Mouse (Mus musculus): ENCODE data around the gene Car11. TPM values are rescaled to one million over a fixed set of nuclear protein-coding genes. Genes with fewer than 3 reads are reported as not detected.

The Car11 gene
- not detected for polyA plus RNA-seq (2014; fragmentation: Illumina TruSeq; extraction: RNeasy Lipid Tissue Mini Kit (QIAGEN cat#74804); ENCODE audit: low replicate concordance)

GRCm38 (mm10) chr7:45699523-45700141 is at the start of gene Car11:
TSS of gene Car11 (plus strand) at chr7:45699843.

GRCm38 (mm10) chr7:45666161-45666560 is 33.5 kb upstream of the Car11 start, which contains the start of gene Fut2:
TSS of gene Fut2 (minus strand) at chr7:45666394.

GRCm38 (mm10) chr7:45683396-45684050 is 16.1 kb upstream of the Car11 start, which contains the start of gene Ntn5:
TSS of gene Ntn5 (plus strand) at chr7:45684022.

GRCm38 (mm10) chr7:45693921-45694591 is 5.6 kb upstream of the Car11 start, which contains the start of gene Sec1:
TSS of gene Sec1 (minus strand) at chr7:45694402.

GRCm38 (mm10) chr7:45704730-45705442 is 5.2 kb downstream of the Car11 start, which contains the start of gene Dbp:
TSS of gene Dbp (plus strand) at chr7:45705088.

GRCm38 (mm10) chr7:45715090-45715708 is 15.6 kb downstream of the Car11 start, which contains the start of gene Rpl18:
TSS of gene Rpl18 (plus strand) at chr7:45715457.

GRCm38 (mm10) chr7:45717918-45718297 is 18.3 kb downstream of the Car11 start, which contains the start of gene Sphk2:
TSS of gene Sphk2 (minus strand) at chr7:45718002.

GRCm38 (mm10) chr7:45720413-45721233 is 21.0 kb downstream of the Car11 start, which contains the start of gene Fam83e:
TSS of gene Fam83e (plus strand) at chr7:45721212.

GRCm38 (mm10) chr7:45725713-45726112 is 26.1 kb downstream of the Car11 start, which contains the start of gene Spaca4:
TSS of gene Spaca4 (minus strand) at chr7:45725813.

Other genes with a start within 250 kb of the Car11 start
- gene Ftl1, start 240.0 kb upstream of the Car11 start, polyA plus RNA-seq (2014; fragmentation: Illumina TruSeq; extraction: RNeasy Lipid Tissue Mini Kit (QIAGEN cat#74804); ENCODE audit: low replicate concordance), result 6.2 TPM
- gene Bax, start 232.9 kb upstream of the Car11 start, polyA plus RNA-seq (2014; fragmentation: Illumina TruSeq; extraction: RNeasy Lipid Tissue Mini Kit (QIAGEN cat#74804); ENCODE audit: low replicate concordance), result 1.2 TPM
- gene Tulp2, start 218.0 kb upstream of the Car11 start, polyA plus RNA-seq (2014; fragmentation: Illumina TruSeq; extraction: RNeasy Lipid Tissue Mini Kit (QIAGEN cat#74804); ENCODE audit: low replicate concordance), result not detected
- not detected for gene Gm45808, start 213.0 kb upstream of the Car11 start, polyA plus RNA-seq (2014; fragmentation: Illumina TruSeq; extraction: RNeasy Lipid Tissue Mini Kit (QIAGEN cat#74804); ENCODE audit: low replicate concordance)
- gene Dhdh, start 211.0 kb upstream of the Car11 start, polyA plus RNA-seq (2014; fragmentation: Illumina TruSeq; extraction: RNeasy Lipid Tissue Mini Kit (QIAGEN cat#74804); ENCODE audit: low replicate concordance), result 1.6 TPM
- gene Nucb1, start 189.4 kb upstream of the Car11 start, polyA plus RNA-seq (2014; fragmentation: Illumina TruSeq; extraction: RNeasy Lipid Tissue Mini Kit (QIAGEN cat#74804); ENCODE audit: low replicate concordance), result 48.1 TPM
- gene Ppp1r15a, start 173.6 kb upstream of the Car11 start, polyA plus RNA-seq (2014; fragmentation: Illumina TruSeq; extraction: RNeasy Lipid Tissue Mini Kit (QIAGEN cat#74804); ENCODE audit: low replicate concordance), result 0.59 TPM
- not detected for gene Plekha4, start 173.5 kb upstream of the Car11 start, polyA plus RNA-seq (2014; fragmentation: Illumina TruSeq; extraction: RNeasy Lipid Tissue Mini Kit (QIAGEN cat#74804); ENCODE audit: low replicate concordance)
- gene Hsd17b14, start 144.9 kb upstream of the Car11 start, polyA plus RNA-seq (2014; fragmentation: Illumina TruSeq; extraction: RNeasy Lipid Tissue Mini Kit (QIAGEN cat#74804); ENCODE audit: low replicate concordance), result not detected
- 0.93 TPM for gene Bcat2, start 129.7 kb upstream of the Car11 start, polyA plus RNA-seq (2014; fragmentation: Illumina TruSeq; extraction: RNeasy Lipid Tissue Mini Kit (QIAGEN cat#74804); ENCODE audit: low replicate concordance)
- gene Fgf21, start 84.4 kb upstream of the Car11 start, polyA plus RNA-seq (2014; fragmentation: Illumina TruSeq; extraction: RNeasy Lipid Tissue Mini Kit (QIAGEN cat#74804); ENCODE audit: low replicate concordance), result not detected
- gene Fut1, start 82.6 kb upstream of the Car11 start, polyA plus RNA-seq (2014; fragmentation: Illumina TruSeq; extraction: RNeasy Lipid Tissue Mini Kit (QIAGEN cat#74804); ENCODE audit: low replicate concordance), result not detected
- not detected for gene Izumo1, start 78.0 kb upstream of the Car11 start, polyA plus RNA-seq (2014; fragmentation: Illumina TruSeq; extraction: RNeasy Lipid Tissue Mini Kit (QIAGEN cat#74804); ENCODE audit: low replicate concordance)
- not detected for gene Rasip1, start 72.4 kb upstream of the Car11 start, polyA plus RNA-seq (2014; fragmentation: Illumina TruSeq; extraction: RNeasy Lipid Tissue Mini Kit (QIAGEN cat#74804); ENCODE audit: low replicate concordance)
- not detected for gene Mamstr, start 59.9 kb upstream of the Car11 start, polyA plus RNA-seq (2014; fragmentation: Illumina TruSeq; extraction: RNeasy Lipid Tissue Mini Kit (QIAGEN cat#74804); ENCODE audit: low replicate concordance)
- 0.22 TPM for gene Fut2, start 33.4 kb upstream of the Car11 start, polyA plus RNA-seq (2014; fragmentation: Illumina TruSeq; extraction: RNeasy Lipid Tissue Mini Kit (QIAGEN cat#74804); ENCODE audit: low replicate concordance)
- gene Ntn5, start 15.8 kb upstream of the Car11 start, polyA plus RNA-seq (2014; fragmentation: Illumina TruSeq; extraction: RNeasy Lipid Tissue Mini Kit (QIAGEN cat#74804); ENCODE audit: low replicate concordance), result not detected
- not detected for gene Sec1, start 5.4 kb upstream of the Car11 start, polyA plus RNA-seq (2014; fragmentation: Illumina TruSeq; extraction: RNeasy Lipid Tissue Mini Kit (QIAGEN cat#74804); ENCODE audit: low replicate concordance)
- 3.8 TPM for gene Dbp, start 5.2 kb downstream of the Car11 start, polyA plus RNA-seq (2014; fragmentation: Illumina TruSeq; extraction: RNeasy Lipid Tissue Mini Kit (QIAGEN cat#74804); ENCODE audit: low replicate concordance)
- 1.6 TPM for gene Rpl18, start 15.6 kb downstream of the Car11 start, polyA plus RNA-seq (2014; fragmentation: Illumina TruSeq; extraction: RNeasy Lipid Tissue Mini Kit (QIAGEN cat#74804); ENCODE audit: low replicate concordance)
- 1.3 TPM for gene Sphk2, start 18.2 kb downstream of the Car11 start, polyA plus RNA-seq (2014; fragmentation: Illumina TruSeq; extraction: RNeasy Lipid Tissue Mini Kit (QIAGEN cat#74804); ENCODE audit: low replicate concordance)
- gene Fam83e, start 21.4 kb downstream of the Car11 start, polyA plus RNA-seq (2014; fragmentation: Illumina TruSeq; extraction: RNeasy Lipid Tissue Mini Kit (QIAGEN cat#74804); ENCODE audit: low replicate concordance), result 3.8 TPM
- gene Spaca4, start 26.0 kb downstream of the Car11 start, polyA plus RNA-seq (2014; fragmentation: Illumina TruSeq; extraction: RNeasy Lipid Tissue Mini Kit (QIAGEN cat#74804); ENCODE audit: low replicate concordance), result not detected
- gene Lmtk3, start 83.9 kb downstream of the Car11 start, polyA plus RNA-seq (2014; fragmentation: Illumina TruSeq; extraction: RNeasy Lipid Tissue Mini Kit (QIAGEN cat#74804); ENCODE audit: low replicate concordance), result not detected
- 5.5 TPM for gene Sult2b1, start 84.8 kb downstream of the Car11 start, polyA plus RNA-seq (2014; fragmentation: Illumina TruSeq; extraction: RNeasy Lipid Tissue Mini Kit (QIAGEN cat#74804); ENCODE audit: low replicate concordance)
- gene Cyth2, start 114.7 kb downstream of the Car11 start, polyA plus RNA-seq (2014; fragmentation: Illumina TruSeq; extraction: RNeasy Lipid Tissue Mini Kit (QIAGEN cat#74804); ENCODE audit: low replicate concordance), result 10.0 TPM
- not detected for gene Kcnj14, start 124.9 kb downstream of the Car11 start, polyA plus RNA-seq (2014; fragmentation: Illumina TruSeq; extraction: RNeasy Lipid Tissue Mini Kit (QIAGEN cat#74804); ENCODE audit: low replicate concordance)
- gene Grwd1, start 131.1 kb downstream of the Car11 start, polyA plus RNA-seq (2014; fragmentation: Illumina TruSeq; extraction: RNeasy Lipid Tissue Mini Kit (QIAGEN cat#74804); ENCODE audit: low replicate concordance), result not detected
- 87.2 TPM for gene Kdelr1, start 172.9 kb downstream of the Car11 start, polyA plus RNA-seq (2014; fragmentation: Illumina TruSeq; extraction: RNeasy Lipid Tissue Mini Kit (QIAGEN cat#74804); ENCODE audit: low replicate concordance)
- not detected for gene Grin2d, start 178.5 kb downstream of the Car11 start, polyA plus RNA-seq (2014; fragmentation: Illumina TruSeq; extraction: RNeasy Lipid Tissue Mini Kit (QIAGEN cat#74804); ENCODE audit: low replicate concordance)
- not detected for gene Syngr4, start 196.9 kb downstream of the Car11 start, polyA plus RNA-seq (2014; fragmentation: Illumina TruSeq; extraction: RNeasy Lipid Tissue Mini Kit (QIAGEN cat#74804); ENCODE audit: low replicate concordance)
- 0.22 TPM for gene Tmem143, start 197.1 kb downstream of the Car11 start, polyA plus RNA-seq (2014; fragmentation: Illumina TruSeq; extraction: RNeasy Lipid Tissue Mini Kit (QIAGEN cat#74804); ENCODE audit: low replicate concordance)
- gene Emp3, start 221.6 kb downstream of the Car11 start, polyA plus RNA-seq (2014; fragmentation: Illumina TruSeq; extraction: RNeasy Lipid Tissue Mini Kit (QIAGEN cat#74804); ENCODE audit: low replicate concordance), result not detected
- 2.7 TPM for gene Ccdc114, start 224.2 kb downstream of the Car11 start, polyA plus RNA-seq (2014; fragmentation: Illumina TruSeq; extraction: RNeasy Lipid Tissue Mini Kit (QIAGEN cat#74804); ENCODE audit: low replicate concordance)

Measured in small intestine, adult 10 weeks (tissue).